Mouse (Mus musculus): ENCODE data around the gene Eif4a1. TPM values are rescaled to one million over a fixed set of nuclear protein-coding genes. Genes with fewer than 3 reads are reported as not detected.
A peak's percentile ranks its signal among the peaks of the same experiment; 100 is the strongest.

The Eif4a1 gene
- polyA plus RNA-seq, 1 experiment from 2014 or later = 560 TPM

GRCm38 (mm10) chr11:69680136-69680855 is 8.1 kb upstream of the Eif4a1 start:
- DNase-seq (ENCODE audit: low spot score) = no peak

GRCm38 (mm10) chr11:69679144-69679543 is 6.9 kb upstream of the Eif4a1 start:
- no peak for DNase-seq (ENCODE audit: low spot score)

GRCm38 (mm10) chr11:69671726-69672124 is 498 bp downstream of the Eif4a1 start:
- no peak for DNase-seq (ENCODE audit: low spot score)

- DNase-seq (ENCODE audit: low spot score) = peak; percentile 98
Measured at GRCm38 (mm10) chr11:69670786-69671725, 1.2 kb downstream of the Eif4a1 start.

GRCm38 (mm10) chr11:69666665-69667005 is 5.6 kb downstream of the Eif4a1 start:
- DNase-seq (ENCODE audit: low spot score) = no peak

- peak; percentile 54 for DNase-seq (ENCODE audit: low spot score)
Measured at GRCm38 (mm10) chr11:69665961-69666664, 6.1 kb downstream of the Eif4a1 start, which contains the start of gene Cd68. Gene Cd68, minus strand, starts transcription at chr11:69666153.

- no peak for DNase-seq (ENCODE audit: low spot score)
Measured at GRCm38 (mm10) chr11:69665457-69665960, 6.7 kb downstream of the Eif4a1 start.

- DNase-seq (ENCODE audit: low spot score) = no peak
Measured at GRCm38 (mm10) chr11:69664841-69665240, 7.4 kb downstream of the Eif4a1 start.

GRCm38 (mm10) chr11:69663795-69664194 is 8.4 kb downstream of the Eif4a1 start:
- no peak for DNase-seq (ENCODE audit: low spot score)

- no peak for DNase-seq (ENCODE audit: low spot score)
Measured at GRCm38 (mm10) chr11:69662967-69663671, 9.1 kb downstream of the Eif4a1 start.

GRCm38 (mm10) chr11:69662213-69662966 is 9.8 kb downstream of the Eif4a1 start, which contains the start of gene Mpdu1:
Gene Mpdu1, minus strand, starts transcription at chr11:69662642.
- peak; percentile 98 for DNase-seq (ENCODE audit: low spot score)

GRCm38 (mm10) chr11:69661221-69661881 is 10.9 kb downstream of the Eif4a1 start:
- no peak for DNase-seq (ENCODE audit: low spot score)

GRCm38 (mm10) chr11:69657462-69657881 is 14.8 kb downstream of the Eif4a1 start:
- no peak for DNase-seq (ENCODE audit: low spot score)

GRCm38 (mm10) chr11:69656617-69657461 is 15.4 kb downstream of the Eif4a1 start:
- peak; percentile 78 for DNase-seq (ENCODE audit: low spot score)

- no peak for DNase-seq (ENCODE audit: low spot score)
Measured at GRCm38 (mm10) chr11:69656065-69656455, 16.2 kb downstream of the Eif4a1 start.

GRCm38 (mm10) chr11:69655264-69656064 is 16.8 kb downstream of the Eif4a1 start, which contains the start of gene Sox15:
Gene Sox15, plus strand, starts transcription at chr11:69655314.
- DNase-seq (ENCODE audit: low spot score) = peak; percentile 57

GRCm38 (mm10) chr11:69654760-69655159 is 17.5 kb downstream of the Eif4a1 start:
- DNase-seq (ENCODE audit: low spot score) = no peak

GRCm38 (mm10) chr11:69653399-69653798 is 18.8 kb downstream of the Eif4a1 start:
- no peak for DNase-seq (ENCODE audit: low spot score)
